Mouse (Mus musculus) embryonic facial prominence, embryonic 10.5 days (tissue): ENCODE data around the gene Clpp. TPM values are rescaled to one million over a fixed set of nuclear protein-coding genes. Genes with fewer than 3 reads are reported as not detected.

Experiments
- DNase-seq: peaks from one replicate; pipeline ENCODE4 v3.0.0-alpha.2; 2017; ENCODE audit warnings: low spot score
- H3K27ac ChIP-seq: fragments of 300-500 bp; sonication (generic); replicated peaks from 2 replicates; pipeline ENCODE4 v1.5.1; 2016; ENCODE audit warnings: mild to moderate bottlenecking
- H3K27me3 ChIP-seq: fragments of 300-500 bp; sonication (generic); replicated peaks from 2 replicates; pipeline ENCODE4 v1.6.1; 2016; ENCODE audit warnings: low read depth, mild to moderate bottlenecking; ENCODE audit not compliant: poor library complexity, severe bottlenecking
- H3K36me3 ChIP-seq: fragments of 300-500 bp; sonication (generic); replicated peaks from 2 replicates; pipeline ENCODE4 v1.6.1; 2016; ENCODE audit warnings: mild to moderate bottlenecking, moderate library complexity
- H3K4me1 ChIP-seq: fragments of 300-500 bp; sonication (generic); 2 replicates; pipeline ENCODE4 v1.6.1; 2016
- H3K4me3 ChIP-seq: fragments of 300-500 bp; sonication (generic); 2 replicates; pipeline ENCODE4 v1.5.1; 2016; ENCODE audit warnings: mild to moderate bottlenecking, moderate library complexity
- H3K9me3 ChIP-seq: fragments of 300-500 bp; sonication (generic); 2 replicates; pipeline ENCODE4 v1.6.1; 2016; ENCODE audit warnings: mild to moderate bottlenecking
- WGBS: fragments of 180-500 bp; shearing (Covaris S2); methylation state at CpG from one replicate; pipeline ENCODE4 v1.1.7; 2016; 5-methylcytosine and 5-hydroxymethylcytosine counted together
- polyA plus RNA-seq: library from polyadenylated mRNA; unstranded; fragments of >200 nt; fragmentation: Nextera tagmentation; extraction: Ambion mirVana; gene quantifications from 2 replicates; pipeline ENCODE4 v1.2.1, GENCODE M21; 2016

Clpp gene
- polyA plus RNA-seq, 1 experiment from 2014 or later, result 192 TPM

GRCm38 (mm10) chr17:57012245-57012795 lies 22.2 kb downstream of the Clpp start:
- Histone ChIP-seq H3K27me3 (no peaks in the 10 kb centered on the region), H3K27ac (peak overlapping the region; percentile 94), H3K4me3 (peak overlapping the region; percentile 80), H3K9me3 (no peaks in the 10 kb centered on the region), H3K36me3 (peaks cover 20% of the 10 kb centered on the region), H3K4me1 (peaks cover 23% of the 10 kb centered on the region)
- DNase-seq, result no peak
- 73% methylated on average over 13 of the region's 13 CpGs for WGBS

- Histone ChIP-seq H3K4me1 (no peaks in the 10 kb centered on the region), H3K27ac (no peak overlapping the region), H3K9me3 (no peaks in the 10 kb centered on the region), H3K27me3 (no peaks in the 10 kb centered on the region), H3K36me3 (peaks cover 59% of the 10 kb centered on the region), H3K4me3 (no peak overlapping the region)
- WGBS, result 88% methylated on average over 2 of the region's 2 CpGs
- no peak for DNase-seq
Measured at GRCm38 (mm10) chr17:57019693-57020092, 29.6 kb downstream of the Clpp start.

GRCm38 (mm10) chr17:57020960-57021359 lies 30.9 kb downstream of the Clpp start:
- Histone ChIP-seq H3K36me3 (peaks cover 72% of the 10 kb centered on the region), H3K4me3 (no peak overlapping the region), H3K27me3 (no peaks in the 10 kb centered on the region), H3K4me1 (no peaks in the 10 kb centered on the region), H3K9me3 (no peaks in the 10 kb centered on the region), H3K27ac (no peak overlapping the region)
- no peak for DNase-seq
- 93% methylated on average over 5 of the region's 5 CpGs for WGBS

GRCm38 (mm10) chr17:57027471-57027870 lies 37.4 kb downstream of the Clpp start:
- peaks cover 72% of the 10 kb centered on the region for H3K36me3 ChIP-seq
- no peak for DNase-seq
- WGBS, result 93% methylated on average over 4 of the region's 4 CpGs
- H3K27me3 ChIP-seq, result no peaks in the 10 kb centered on the region
- no peaks in the 10 kb centered on the region for H3K9me3 ChIP-seq
- no peak overlapping the region for H3K27ac ChIP-seq
- H3K4me1 ChIP-seq, result peaks cover 23% of the 10 kb centered on the region
- H3K4me3 ChIP-seq, result no peak overlapping the region

GRCm38 (mm10) chr17:57029691-57030090 lies 39.6 kb downstream of the Clpp start:
- Histone ChIP-seq H3K4me1 (peaks cover 24% of the 10 kb centered on the region), H3K27ac (0 out of 2 replicates have a peak overlapping the region, but pooled peaks have one; percentile 99), H3K4me3 (peak overlapping the region; percentile 84), H3K27me3 (no peaks in the 10 kb centered on the region), H3K9me3 (no peaks in the 10 kb centered on the region), H3K36me3 (peaks cover 50% of the 10 kb centered on the region)
- 56% methylated on average over 8 of the region's 8 CpGs for WGBS
- no peak for DNase-seq

- Histone ChIP-seq H3K9me3 (no peaks in the 10 kb centered on the region), H3K4me3 (peak within 1 kb of the TSS; percentile 84), H3K27me3 (no peaks in the 10 kb centered on the region), H3K36me3 (peaks cover 36% of the 10 kb centered on the region), H3K27ac (peak within 1 kb of the TSS; percentile 99), H3K4me1 (peaks cover 24% of the 10 kb centered on the region)
- under 1% methylated on average over 99 of the region's 99 CpGs for WGBS
- peak; percentile 77 for DNase-seq
Measured at GRCm38 (mm10) chr17:57030931-57031660, 41.0 kb downstream of the Clpp start, which contains the start of gene Khsrp. Gene Khsrp (minus strand): TSS chr17:57031522.

GRCm38 (mm10) chr17:57031661-57032420 lies 41.7 kb downstream of the Clpp start:
- H3K27me3 ChIP-seq, result peaks cover 3% of the 10 kb centered on the region; the same call in 1 of the 2 replicates
- H3K4me3 ChIP-seq, result peak overlapping the region; percentile 84
- no peaks in the 10 kb centered on the region for H3K9me3 ChIP-seq
- peaks cover 28% of the 10 kb centered on the region for H3K36me3 ChIP-seq
- peak overlapping the region; percentile 99 for H3K27ac ChIP-seq
- H3K4me1 ChIP-seq, result peaks cover 24% of the 10 kb centered on the region
- DNase-seq, result peak; percentile 99
- under 1% methylated on average over 38 of the region's 38 CpGs for WGBS

- H3K9me3 ChIP-seq, result no peaks in the 10 kb centered on the region
- peaks cover 11% of the 10 kb centered on the region for H3K27me3 ChIP-seq
- H3K4me3 ChIP-seq, result peak overlapping the region; percentile 84
- peaks cover 24% of the 10 kb centered on the region for H3K4me1 ChIP-seq
- WGBS, result 78% methylated on average over 4 of the region's 4 CpGs
- peaks cover 18% of the 10 kb centered on the region for H3K36me3 ChIP-seq
- peak overlapping the region; percentile 87; the same call in 1 of the 2 replicates for H3K27ac ChIP-seq
- DNase-seq, result no peak
Measured at GRCm38 (mm10) chr17:57032854-57033253, 42.7 kb downstream of the Clpp start.

- no peaks in the 10 kb centered on the region for H3K36me3 ChIP-seq
- no peak overlapping the region for H3K27ac ChIP-seq
- no peak for DNase-seq
- peaks cover 24% of the 10 kb centered on the region for H3K27me3 ChIP-seq
- no peak overlapping the region for H3K4me3 ChIP-seq
- H3K9me3 ChIP-seq, result no peaks in the 10 kb centered on the region
- WGBS, result 37% methylated on average over 8 of the region's 8 CpGs
- H3K4me1 ChIP-seq, result peaks cover 2% of the 10 kb centered on the region; the same call in 1 of the 2 replicates
Measured at GRCm38 (mm10) chr17:57038978-57039377, 48.9 kb downstream of the Clpp start.

GRCm38 (mm10) chr17:57041554-57041953 lies 51.4 kb downstream of the Clpp start, which contains the start of gene Slc25a41:
Gene Slc25a41 (minus strand): TSS chr17:57041654.
- WGBS, result 69% methylated on average over 8 of the region's 8 CpGs

More at GRCm38 (mm10) chr17:57041554-57041953, 51.4 kb downstream of the Clpp start, which contains the start of gene Slc25a41:
- peaks cover 2% of the 10 kb centered on the region; the same call in 1 of the 2 replicates for H3K4me1 ChIP-seq
- no peak for DNase-seq
- H3K9me3 ChIP-seq, result no peaks in the 10 kb centered on the region
- no peak within 1 kb of the TSS for H3K4me3 ChIP-seq
- peaks cover 24% of the 10 kb centered on the region for H3K27me3 ChIP-seq
- H3K36me3 ChIP-seq, result peaks cover 10% of the 10 kb centered on the region; the same call in 1 of the 2 replicates
- no peak within 1 kb of the TSS for H3K27ac ChIP-seq
